Mouse (Mus musculus): ENCODE measurements around the gene Rrp1b. TPM values are rescaled to one million over a fixed set of nuclear protein-coding genes. Genes with fewer than 3 reads are reported as not detected.

Gene Rrp1b
- polyA plus RNA-seq, 1 experiment from 2014 or later: 38.0 TPM

DNA sequence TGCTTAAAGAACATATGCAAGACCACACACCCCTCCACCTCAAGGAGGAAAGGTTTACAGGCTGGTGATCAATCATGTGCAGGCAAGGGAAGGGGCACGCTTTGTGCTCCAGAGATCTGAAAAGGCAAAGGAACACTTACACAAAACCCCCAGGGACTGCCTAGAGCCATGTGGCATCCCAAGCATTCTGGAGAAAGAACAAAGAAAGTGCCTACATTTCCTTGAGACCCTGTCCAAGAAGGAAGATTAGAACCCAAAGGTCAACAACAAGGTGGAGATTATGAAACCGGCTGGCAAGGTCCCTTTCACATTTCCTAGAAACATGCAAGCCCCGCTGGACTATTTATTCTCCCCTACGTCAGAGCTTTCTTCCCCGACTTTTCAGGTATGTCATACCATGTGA, 11.2 kb upstream of the Rrp1b start:
- peak; percentile 89 for DNase-seq (ENCODE audit: low spot score)
- Histone ChIP-seq H3K4me3 (replicated peaks; ENCODE audit: low read depth, low read length) (no peak overlapping the region), H3K27me3 (ENCODE audit: insufficient read depth, low read length) (no peaks in the 10 kb centered on the region), H3K27ac (peak overlapping the region; percentile 54), H3K9me3 (replicated peaks; ENCODE audit: low read length) (no peaks in the 10 kb centered on the region), H3K4me1 (replicated peaks; ENCODE audit: insufficient read depth, low read length) (peaks cover 9% of the 10 kb centered on the region; the same call in 1 of the 2 replicates), H3K9ac (ENCODE audit: low read depth, low read length) (no peak overlapping the region), H3K36me3 (ENCODE audit: insufficient read depth, low read length) (no peaks in the 10 kb centered on the region), H3K4me2 (ENCODE audit: low read length) (no peak overlapping the region)
- WGBS: 22% methylated on average over 5 of the region's 5 CpGs
- ATAC-seq (replicated peaks; ENCODE audit: low FRiP score, low read depth): peak; percentile 29; the same call in 1 of the 2 replicates
- TF ChIP-seq CTCF (IDR thresholded peaks at IDR 0.05; ENCODE audit: low read depth): no peak

GRCm38 (mm10) chr17:32025386-32025785, 10.5 kb upstream of the Rrp1b start:
- peaks cover 9% of the 10 kb centered on the region; the same call in 1 of the 2 replicates for H3K4me1 ChIP-seq (replicated peaks; ENCODE audit: insufficient read depth, low read length)
- no peaks in the 10 kb centered on the region for H3K36me3 ChIP-seq (ENCODE audit: insufficient read depth, low read length)
- peak; percentile 62 for ATAC-seq (replicated peaks; ENCODE audit: low FRiP score, low read depth)
- no peak overlapping the region for H3K9ac ChIP-seq (ENCODE audit: low read depth, low read length)
- H3K9me3 ChIP-seq (replicated peaks; ENCODE audit: low read length): no peaks in the 10 kb centered on the region
- H3K4me2 ChIP-seq (ENCODE audit: low read length): no peak overlapping the region
- 3% methylated on average over 2 of the region's 2 CpGs for WGBS
- TF ChIP-seq CTCF (IDR thresholded peaks at IDR 0.05; ENCODE audit: low read depth): peak; percentile 98
- H3K27me3 ChIP-seq (ENCODE audit: insufficient read depth, low read length): no peaks in the 10 kb centered on the region
- peak; percentile 93 for DNase-seq (ENCODE audit: low spot score)
- H3K27ac ChIP-seq: no peak overlapping the region
- no peak overlapping the region for H3K4me3 ChIP-seq (replicated peaks; ENCODE audit: low read depth, low read length)

GRCm38 (mm10) chr17:32027666-32028065, 8.2 kb upstream of the Rrp1b start:
- Histone ChIP-seq H3K27ac (no peak overlapping the region), H3K4me2 (ENCODE audit: low read length) (no peak overlapping the region), H3K36me3 (ENCODE audit: insufficient read depth, low read length) (no peaks in the 10 kb centered on the region), H3K4me3 (replicated peaks; ENCODE audit: low read depth, low read length) (no peak overlapping the region), H3K4me1 (replicated peaks; ENCODE audit: insufficient read depth, low read length) (peaks cover 9% of the 10 kb centered on the region; the same call in 1 of the 2 replicates), H3K27me3 (ENCODE audit: insufficient read depth, low read length) (no peaks in the 10 kb centered on the region), H3K9me3 (replicated peaks; ENCODE audit: low read length) (no peaks in the 10 kb centered on the region), H3K9ac (ENCODE audit: low read depth, low read length) (no peak overlapping the region)
- TF ChIP-seq CTCF (IDR thresholded peaks at IDR 0.05; ENCODE audit: low read depth): peak; percentile 81
- 0 out of 2 replicates have a peak, but pooled peaks have one; percentile 53 for ATAC-seq (replicated peaks; ENCODE audit: low FRiP score, low read depth)
- peak; percentile 94 for DNase-seq (ENCODE audit: low spot score)
- 26% methylated on average over 3 of the region's 3 CpGs for WGBS

GRCm38 (mm10) chr17:32028301-32028700, 7.6 kb upstream of the Rrp1b start:
- Histone ChIP-seq H3K9me3 (replicated peaks; ENCODE audit: low read length) (no peaks in the 10 kb centered on the region), H3K27me3 (ENCODE audit: insufficient read depth, low read length) (no peaks in the 10 kb centered on the region), H3K4me1 (replicated peaks; ENCODE audit: insufficient read depth, low read length) (peaks cover 9% of the 10 kb centered on the region; the same call in 1 of the 2 replicates), H3K4me3 (replicated peaks; ENCODE audit: low read depth, low read length) (no peak overlapping the region), H3K27ac (no peak overlapping the region), H3K4me2 (ENCODE audit: low read length) (no peak overlapping the region), H3K36me3 (ENCODE audit: insufficient read depth, low read length) (no peaks in the 10 kb centered on the region), H3K9ac (ENCODE audit: low read depth, low read length) (no peak overlapping the region)
- DNase-seq (ENCODE audit: low spot score): no peak
- no peak for TF ChIP-seq CTCF (IDR thresholded peaks at IDR 0.05; ENCODE audit: low read depth)
- WGBS: 79% methylated on average over 3 of the region's 3 CpGs
- ATAC-seq (replicated peaks; ENCODE audit: low FRiP score, low read depth): no peak

DNA sequence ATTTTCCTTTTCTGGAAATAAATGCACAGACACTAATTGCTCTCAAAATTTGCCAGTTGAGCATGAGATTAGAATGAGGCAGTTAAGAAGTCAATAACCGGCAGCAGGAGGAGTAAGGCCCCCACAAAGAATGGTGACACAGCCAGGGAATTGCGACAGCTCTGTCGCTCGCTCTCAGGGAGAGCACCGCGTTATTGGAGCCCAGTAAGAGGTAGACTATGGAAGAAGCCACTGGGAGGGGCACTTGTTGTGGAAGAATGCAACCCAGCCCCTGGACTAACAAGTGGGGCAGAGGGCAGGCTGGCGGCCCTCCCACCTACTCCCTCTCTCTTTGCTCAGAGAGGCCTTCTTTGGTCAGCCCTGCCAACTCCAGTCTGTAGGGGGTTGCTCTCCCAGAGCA, 4.2 kb upstream of the Rrp1b start:
- no peak for ATAC-seq (replicated peaks; ENCODE audit: low FRiP score, low read depth)
- H3K27me3 ChIP-seq (ENCODE audit: insufficient read depth, low read length): no peaks in the 10 kb centered on the region
- H3K36me3 ChIP-seq (ENCODE audit: insufficient read depth, low read length): no peaks in the 10 kb centered on the region
- H3K4me3 ChIP-seq (replicated peaks; ENCODE audit: low read depth, low read length): no peak overlapping the region
- WGBS: 46% methylated on average over 7 of the region's 7 CpGs
- H3K9me3 ChIP-seq (replicated peaks; ENCODE audit: low read length): no peaks in the 10 kb centered on the region
- H3K27ac ChIP-seq: no peak overlapping the region
- no peak for TF ChIP-seq CTCF (IDR thresholded peaks at IDR 0.05; ENCODE audit: low read depth)
- peaks cover 4% of the 10 kb centered on the region; the same call in 1 of the 2 replicates for H3K4me1 ChIP-seq (replicated peaks; ENCODE audit: insufficient read depth, low read length)
- DNase-seq (ENCODE audit: low spot score): no peak
- no peak overlapping the region for H3K4me2 ChIP-seq (ENCODE audit: low read length)
- no peak overlapping the region for H3K9ac ChIP-seq (ENCODE audit: low read depth, low read length)

GRCm38 (mm10) chr17:32034322-32034721, 1.6 kb upstream of the Rrp1b start:
- ATAC-seq (replicated peaks; ENCODE audit: low FRiP score, low read depth) (no peak), DNase-seq (ENCODE audit: low spot score) (no peak)
- H3K27ac ChIP-seq: no peak overlapping the region
- no peak for TF ChIP-seq CTCF (IDR thresholded peaks at IDR 0.05; ENCODE audit: low read depth)
- 89% methylated on average over 23 of the region's 23 CpGs for WGBS
- peaks cover 21% of the 10 kb centered on the region; the same call in 1 of the 2 replicates for H3K4me1 ChIP-seq (replicated peaks; ENCODE audit: insufficient read depth, low read length)
- H3K9ac ChIP-seq (ENCODE audit: low read depth, low read length): no peak overlapping the region
- no peak overlapping the region for H3K4me3 ChIP-seq (replicated peaks; ENCODE audit: low read depth, low read length)
- H3K9me3 ChIP-seq (replicated peaks; ENCODE audit: low read length): no peaks in the 10 kb centered on the region
- H3K27me3 ChIP-seq (ENCODE audit: insufficient read depth, low read length): no peaks in the 10 kb centered on the region
- H3K4me2 ChIP-seq (ENCODE audit: low read length): no peak overlapping the region
- H3K36me3 ChIP-seq (ENCODE audit: insufficient read depth, low read length): 0 out of 2 replicates have a peak, but pooled peaks cover 5% of the 10 kb centered on the region

All from kidney, postnatal 0 days (tissue).